In genomic region chr11:21091067-21091427, GRCm38 (mm10) we compare ENCODE assay signal across 8 mouse cellular contexts. TPM values are rescaled to one million over a fixed set of nuclear protein-coding genes. Genes with fewer than 3 reads are reported as not detected.
A peak's percentile ranks its signal among the peaks of the same experiment; 100 is the strongest.
DNase-seq lines count a peak whose midpoint lies in the region; ATAC-seq lines count a peak whose summit lies in the region.

Gene Peli1 (plus strand): TSS chr11:21091291.

- H3K4me2 ChIP-seq in hindbrain, embryonic 14.5 days (replicated peaks), result peak within 1 kb of the TSS; percentile 86

- no peaks in the 10 kb centered on the region for H3K36me3 ChIP-seq in hindbrain, embryonic 14.5 days (replicated peaks; ENCODE audit: control insufficient read depth, insufficient read depth)

- H3K27ac ChIP-seq in hindbrain, embryonic 14.5 days, result peak within 1 kb of the TSS; percentile 99

- H3K27me3 ChIP-seq in hindbrain, embryonic 14.5 days (ENCODE audit: control insufficient read depth, insufficient read depth, low read length), result no peaks in the 10 kb centered on the region

- H3K9ac ChIP-seq in hindbrain, embryonic 14.5 days, result peak within 1 kb of the TSS; percentile 99

- peak within 1 kb of the TSS; percentile 85 for H3K4me3 ChIP-seq in hindbrain, embryonic 14.5 days (replicated peaks; ENCODE audit: low read length)

- H3K9me3 ChIP-seq in hindbrain, embryonic 14.5 days (ENCODE audit: control insufficient read depth, low read length), result no peaks in the 10 kb centered on the region

- WGBS in hindbrain, embryonic 14.5 days, result under 1% methylated on average over 24 of the region's 24 CpGs

- peaks cover 14% of the 10 kb centered on the region for H3K4me1 ChIP-seq in hindbrain, embryonic 14.5 days (replicated peaks; ENCODE audit: control insufficient read depth, insufficient read depth, low read length)

- DNase-seq in R1 (ENCODE audit: low read depth, low spot score), result peak; percentile 96
- DNase-seq in cerebellum, postnatal 25 days, result peak; percentile 91 to 95
- peak; percentile 88 to 96 for DNase-seq in frontal cortex, postnatal 25 days (ENCODE audit: low spot score in 2 of 2)
- peak; percentile 95 for DNase-seq in hindbrain, embryonic 14.5 days (ENCODE audit: low spot score)
- DNase-seq in layer of hippocampus, postnatal 36 days, result peak; percentile 94
- DNase-seq in lung, postnatal 36 days, result peak; percentile 99
- DNase-seq in retina, postnatal 1 day, result peak; percentile 98
- DNase-seq in urinary bladder, adult 18-20 months (ENCODE audit: low spot score in 2 of 2), result peak; percentile 85 to 93

- peak; percentile 99 for ATAC-seq in hindbrain, embryonic 14.5 days (ENCODE audit: low FRiP score)

RNA-seq across cellular contexts. Expression of gene Peli1, which starts in this region (rescaled TPM):
- polyA plus RNA-seq in hindbrain, embryonic 14.5 days (2014; fragmentation: Nextera tagmentation; extraction: Ambion mirVana), result 82.6 and 85.0 TPM in 2 replicates
- 10 to 100 TPM; 46.9 to 52.6 TPM for total RNA-seq in layer of hippocampus, postnatal 36 days (2021)

Comparison
In these comparisons a context has a peak if more than half of its experiments do, and no peak if none do; other contexts are left out.
1. Peak in every context shown above with its lines: DNase-seq, ATAC-seq, H3K4me3 ChIP-seq and H3K27ac ChIP-seq.